Mouse (Mus musculus): ENCODE data around the gene Slc25a47.

- no peak for TF ChIP-seq CTCF (IDR thresholded peaks at IDR 0.05; ENCODE audit: control insufficient read depth, insufficient read depth, insufficient read length)
- TF ChIP-seq MYOD1 (IDR thresholded peaks at IDR 0.05; ENCODE audit: control insufficient read depth, insufficient read length, low read depth), result no peak
Observed at GRCm38 (mm10) chr12:108810309-108810708, 25.5 kb upstream of the Slc25a47 start.

All from C2C12 (cell line).